Mouse (Mus musculus) neutrophil, adult 5-6 weeks (primary cell): Measurements from ENCODE around the gene Smyd3. TPM values are rescaled to one million over a fixed set of nuclear protein-coding genes. Genes with fewer than 3 reads are reported as not detected.

ENCODE experiments used
- ATAC-seq: fragments of 151-379, 151-347 bp; 2 replicates; pipeline ENCODE4 v1.8.0; 2017; ENCODE audit warnings: mild to moderate bottlenecking, moderate TSS enrichment; ENCODE audit not compliant: insufficient number of reproducible peaks, poor library complexity, low FRiP score, severe bottlenecking; ENCODE audit errors: extremely low read depth
- total RNA-seq: library from RNA; stranded (forward); fragments of 200-1000 nt; gene quantifications from 2 replicates; pipeline ENCODE4 v1.2.3, GENCODE M21; 2017

The Smyd3 gene
- total RNA-seq, 1 experiment from 2014 or later, result 24.8 TPM

- ATAC-seq, result no peak
These were observed 92.9 kb downstream of the Smyd3 start for GRCm38 (mm10) chr1:179424879-179425472.

DNA sequence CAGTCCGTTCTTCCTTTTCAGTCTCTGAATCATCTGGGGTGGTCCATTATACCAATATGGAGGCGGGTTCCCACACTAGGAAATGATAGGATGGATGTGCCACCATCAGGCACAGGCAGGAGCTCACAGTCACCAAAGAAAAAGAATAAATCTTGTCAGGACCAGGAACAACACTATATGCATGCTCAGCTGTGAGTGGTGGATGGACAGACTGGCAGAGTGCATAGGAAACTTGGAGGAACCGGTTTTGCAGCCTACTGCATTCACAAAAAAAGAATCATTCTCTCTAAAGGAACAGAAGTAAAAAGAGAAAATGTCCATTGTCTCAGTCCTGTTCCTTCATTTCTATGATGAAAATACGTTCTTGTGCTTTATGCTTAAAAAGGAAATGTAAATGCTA, 98.8 kb downstream of the Smyd3 start:
- no peak for ATAC-seq

GRCm38 (mm10) chr1:179408086-179408485, 109.8 kb downstream of the Smyd3 start:
- ATAC-seq, result no peak

DNA sequence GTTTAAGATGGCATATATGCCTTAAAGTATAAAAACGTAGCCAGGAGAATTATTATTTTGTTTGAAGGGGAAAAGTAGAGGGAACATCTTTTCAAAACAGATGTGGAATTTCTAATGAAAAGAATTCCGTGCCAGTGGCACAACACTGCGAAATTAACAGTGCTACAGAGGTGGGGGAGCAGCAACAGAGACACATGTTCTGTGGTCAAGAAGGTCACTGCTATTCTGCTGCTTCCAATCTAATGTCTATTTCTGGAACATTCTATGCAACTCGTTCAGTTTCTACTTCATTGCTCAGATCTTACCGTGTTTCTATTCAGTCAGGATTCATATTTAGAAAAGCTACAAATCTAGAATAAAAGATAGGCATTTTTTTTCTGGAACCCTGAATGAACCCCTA, 117.0 kb downstream of the Smyd3 start:
- ATAC-seq, result no peak

GRCm38 (mm10) chr1:179398639-179399038, 119.2 kb downstream of the Smyd3 start:
- ATAC-seq, result no peak

- no peak for ATAC-seq
These were observed 131.4 kb downstream of the Smyd3 start for GRCm38 (mm10) chr1:179386237-179386975.

- ATAC-seq, result no peak
These were observed 132.2 kb downstream of the Smyd3 start for GRCm38 (mm10) chr1:179385691-179386090.

GRCm38 (mm10) chr1:179384296-179384695, 133.5 kb downstream of the Smyd3 start:
- ATAC-seq, result no peak

GRCm38 (mm10) chr1:179378102-179378501, 139.7 kb downstream of the Smyd3 start:
- no peak for ATAC-seq

GRCm38 (mm10) chr1:179374987-179375386, 142.9 kb downstream of the Smyd3 start:
- no peak for ATAC-seq

- ATAC-seq, result no peak
These were observed 143.9 kb downstream of the Smyd3 start for GRCm38 (mm10) chr1:179373911-179374310.

- no peak for ATAC-seq
These were observed 146.7 kb downstream of the Smyd3 start for GRCm38 (mm10) chr1:179371191-179371590.

GRCm38 (mm10) chr1:179368426-179369010, 149.3 kb downstream of the Smyd3 start:
- no peak for ATAC-seq

GRCm38 (mm10) chr1:179361481-179362466, 156.1 kb downstream of the Smyd3 start:
- no peak for ATAC-seq

- no peak for ATAC-seq
These were observed 160.7 kb downstream of the Smyd3 start for GRCm38 (mm10) chr1:179357111-179357510.

DNA sequence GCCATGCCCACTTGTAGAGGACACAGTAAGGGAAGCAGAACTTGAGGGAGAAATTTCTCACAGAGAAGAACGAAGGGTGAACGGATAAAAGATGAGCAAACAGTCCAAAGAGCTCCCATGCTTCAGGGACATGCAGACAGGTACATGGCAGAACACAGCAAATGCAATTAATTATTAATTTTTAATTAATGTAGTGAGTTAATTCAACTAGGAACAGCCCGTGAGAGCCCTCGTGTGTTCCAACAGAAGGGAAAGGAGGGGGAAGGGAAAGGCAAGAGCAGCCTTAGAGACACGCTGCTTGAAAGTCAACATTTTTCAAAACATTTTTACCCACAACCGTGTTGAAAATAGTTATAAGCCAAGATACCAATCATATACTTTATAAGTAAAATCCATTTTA, 163.6 kb downstream of the Smyd3 start:
- no peak for ATAC-seq

GRCm38 (mm10) chr1:179345318-179345925, 172.4 kb downstream of the Smyd3 start:
- ATAC-seq, result no peak

- ATAC-seq, result no peak
These were observed 174.4 kb downstream of the Smyd3 start for GRCm38 (mm10) chr1:179343426-179343825.

DNA sequence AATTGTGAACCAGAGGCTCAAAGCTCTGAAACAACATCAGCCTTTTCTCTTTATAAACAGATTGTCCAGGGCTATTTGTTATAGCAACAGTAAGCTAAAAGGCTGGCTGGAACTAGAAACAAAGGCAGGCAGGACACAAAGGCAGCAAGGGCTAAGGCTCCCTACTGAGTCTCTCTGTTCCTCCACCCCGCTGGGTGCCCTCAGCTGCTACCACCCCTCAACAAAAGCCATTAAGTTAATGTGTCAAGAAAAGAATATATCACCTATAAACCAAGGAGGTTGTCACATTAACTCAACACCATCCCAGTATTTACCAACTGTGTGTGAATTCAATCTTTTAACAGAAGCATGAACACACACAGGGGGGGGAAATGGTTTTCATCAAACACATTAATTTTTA, 176.3 kb downstream of the Smyd3 start:
- no peak for ATAC-seq
